Mouse (Mus musculus): ENCODE results near the gene Gcnt4. TPM values are rescaled to one million over a fixed set of nuclear protein-coding genes. Genes with fewer than 3 reads are reported as not detected.

Gene Gcnt4
- polyA plus RNA-seq, 1 experiment from 2014 or later: 0.81 TPM

DNA sequence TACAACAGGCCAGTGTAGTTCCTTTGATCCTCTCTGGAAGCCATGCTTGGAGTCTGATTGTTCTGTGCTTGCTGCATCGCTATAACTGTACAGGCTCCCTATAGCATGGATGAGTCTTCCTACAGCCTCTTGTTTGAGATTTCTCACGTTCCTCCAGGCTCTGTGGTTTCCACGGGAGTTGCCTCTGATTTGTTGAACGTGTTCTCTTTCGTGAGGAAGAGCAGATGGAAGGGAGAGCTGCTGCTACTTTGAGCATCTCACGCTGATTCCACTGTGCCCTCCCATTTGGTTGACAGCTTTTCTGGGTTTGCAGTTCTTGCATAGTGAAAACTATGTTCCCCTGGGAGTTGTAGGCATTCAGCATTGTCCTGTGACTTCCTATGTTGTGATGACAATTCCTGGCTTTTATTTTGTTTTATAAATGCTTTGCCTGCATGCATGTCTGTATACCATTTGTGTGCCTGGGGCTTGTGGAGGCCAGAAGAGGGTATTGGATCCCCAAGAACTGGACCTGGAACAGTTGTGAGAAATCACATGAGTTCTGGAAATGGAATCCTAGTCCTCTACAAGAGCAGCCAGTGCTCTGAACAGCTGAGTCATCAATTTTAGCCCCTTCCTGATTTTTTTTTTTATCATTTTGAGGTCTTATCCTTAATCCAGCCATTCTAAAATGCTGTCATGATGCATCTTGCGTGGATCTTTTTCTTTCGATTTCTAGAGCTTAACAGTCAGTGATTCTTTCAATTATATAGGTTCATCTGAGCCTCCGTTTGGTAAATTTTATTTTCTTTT, 37.1 kb downstream of the Gcnt4 start:
- H3K4me1 ChIP-seq: no peaks in the 10 kb centered on the region

DNA sequence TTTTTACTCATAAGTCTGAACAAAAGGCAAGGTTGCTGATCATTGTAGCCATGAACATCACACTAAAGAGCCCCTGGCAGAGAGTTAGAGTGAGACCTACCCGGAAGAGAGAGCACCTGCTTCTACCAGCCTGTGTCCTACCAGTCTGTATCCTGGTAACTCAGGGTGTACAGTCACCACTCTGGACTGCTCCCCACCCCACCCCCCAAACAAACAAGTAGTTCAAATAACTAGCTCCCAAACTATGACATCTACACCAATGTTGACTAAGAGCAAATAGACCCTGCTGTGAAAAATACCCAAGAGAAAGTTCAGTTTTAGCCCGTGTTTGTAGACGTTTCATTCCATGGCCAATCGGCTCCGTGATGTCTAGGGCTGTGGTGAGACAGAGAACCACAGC, 38.3 kb downstream of the Gcnt4 start:
- Histone ChIP-seq H3K4me1 (no peaks in the 10 kb centered on the region), H3K36me3 (no peaks in the 10 kb centered on the region), H3K9me3 (replicated peaks) (no peaks in the 10 kb centered on the region), H3K27me3 (ENCODE audit: low read depth, poor library complexity, severe bottlenecking) (no peaks in the 10 kb centered on the region), H3K27ac (replicated peaks) (no peak overlapping the region), H3K4me3 (no peak overlapping the region)
- WGBS: 93% methylated on average over 5 of the region's 5 CpGs
- no peak for DNase-seq (ENCODE audit: low spot score)

More for the DNA sequence above, 37.1 kb downstream of the Gcnt4 start:
- H3K27ac ChIP-seq (replicated peaks): no peak overlapping the region
- no peak for DNase-seq (ENCODE audit: low spot score)
- H3K27me3 ChIP-seq (ENCODE audit: low read depth, poor library complexity, severe bottlenecking): no peaks in the 10 kb centered on the region
- WGBS: 81% methylated on average over 9 of the region's 9 CpGs
- no peaks in the 10 kb centered on the region for H3K36me3 ChIP-seq
- no peak overlapping the region for H3K4me3 ChIP-seq
- H3K9me3 ChIP-seq (replicated peaks): no peaks in the 10 kb centered on the region

DNA sequence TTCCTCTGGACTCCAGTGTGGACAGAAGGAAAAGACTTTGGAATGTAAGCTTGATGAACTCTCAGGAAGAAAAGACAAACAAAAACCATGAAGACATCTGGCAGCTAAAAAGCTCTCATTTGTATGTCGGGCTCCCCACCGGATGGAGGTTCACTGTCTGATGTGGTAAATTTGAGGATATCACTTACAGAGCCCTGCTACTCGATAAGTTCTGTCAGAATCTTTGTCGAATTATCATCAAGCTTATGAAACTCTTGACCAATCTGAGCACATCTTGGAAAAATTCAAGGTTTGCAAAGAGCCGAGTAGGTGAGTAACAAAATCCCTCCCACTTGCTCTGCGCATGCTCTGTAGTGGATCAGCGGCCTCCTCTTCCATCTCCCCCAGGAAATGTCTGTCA, 40.5 kb downstream of the Gcnt4 start:
- no peaks in the 10 kb centered on the region for H3K4me1 ChIP-seq
- WGBS: 89% methylated on average over 7 of the region's 7 CpGs
- no peak overlapping the region for H3K4me3 ChIP-seq

DNA sequence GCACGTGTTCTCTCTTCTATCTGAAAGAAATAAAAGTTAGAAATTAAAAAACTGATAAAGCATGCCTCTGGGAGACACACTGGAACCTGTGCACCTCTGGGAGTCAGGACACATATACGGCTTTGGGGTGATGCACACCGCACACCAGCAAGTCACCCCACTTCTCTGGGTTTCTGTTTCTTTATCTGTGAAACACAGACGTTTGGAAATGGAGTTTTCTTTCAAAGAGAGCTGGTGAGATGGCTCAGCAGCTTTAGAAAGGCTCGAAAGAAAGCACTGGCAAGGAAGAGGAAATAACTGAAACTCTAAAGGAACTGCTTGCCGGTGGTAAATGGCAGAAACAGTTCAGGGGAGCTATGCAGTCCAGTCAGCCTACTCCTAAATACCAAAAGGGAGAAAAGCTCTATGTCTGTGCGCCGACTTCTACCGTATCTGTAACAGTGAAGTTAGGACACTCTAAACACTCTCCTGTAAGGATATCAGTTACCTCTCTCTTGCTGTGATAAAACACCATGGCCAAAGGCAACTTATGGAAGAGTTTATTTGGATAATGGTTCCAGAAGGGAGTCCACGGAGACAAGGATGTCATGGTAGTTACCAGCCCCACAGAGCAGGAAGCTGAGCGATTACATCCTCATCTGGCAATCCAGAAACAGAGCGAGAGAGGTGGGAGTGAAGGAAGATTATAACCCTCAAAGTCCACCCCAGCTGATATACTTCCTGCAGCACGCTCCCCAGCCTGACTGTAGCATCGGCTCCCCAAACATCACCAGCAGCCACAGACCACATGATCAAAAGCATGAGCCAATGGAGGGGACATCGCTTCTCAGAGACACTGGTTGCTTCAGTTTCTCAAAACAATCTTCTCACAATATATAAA, 42.0 kb downstream of the Gcnt4 start:
- H3K4me1 ChIP-seq: no peaks in the 10 kb centered on the region
- 84% methylated on average over 15 of the region's 15 CpGs for WGBS
- H3K36me3 ChIP-seq: no peaks in the 10 kb centered on the region
- no peak for DNase-seq (ENCODE audit: low spot score)
- H3K27me3 ChIP-seq (ENCODE audit: low read depth, poor library complexity, severe bottlenecking): no peaks in the 10 kb centered on the region
- H3K4me3 ChIP-seq: no peak overlapping the region
- H3K27ac ChIP-seq (replicated peaks): no peak overlapping the region
- no peaks in the 10 kb centered on the region for H3K9me3 ChIP-seq (replicated peaks)

More for the DNA sequence above, 40.5 kb downstream of the Gcnt4 start:
- Histone ChIP-seq H3K9me3 (replicated peaks) (no peaks in the 10 kb centered on the region), H3K27me3 (ENCODE audit: low read depth, poor library complexity, severe bottlenecking) (no peaks in the 10 kb centered on the region), H3K36me3 (no peaks in the 10 kb centered on the region), H3K27ac (replicated peaks) (no peak overlapping the region)
- DNase-seq (ENCODE audit: low spot score): no peak

GRCm38 (mm10) chr13:96967091-96967490, 42.6 kb downstream of the Gcnt4 start:
- Histone ChIP-seq H3K9me3 (replicated peaks) (no peaks in the 10 kb centered on the region), H3K4me1 (no peaks in the 10 kb centered on the region), H3K4me3 (no peak overlapping the region), H3K27ac (replicated peaks) (no peak overlapping the region), H3K27me3 (ENCODE audit: low read depth, poor library complexity, severe bottlenecking) (no peaks in the 10 kb centered on the region), H3K36me3 (no peaks in the 10 kb centered on the region)
- DNase-seq (ENCODE audit: low spot score): no peak
- WGBS: 90% methylated on average over 5 of the region's 5 CpGs

- WGBS: 87% methylated on average over 2 of the region's 2 CpGs
- no peaks in the 10 kb centered on the region for H3K36me3 ChIP-seq
- no peak for DNase-seq (ENCODE audit: low spot score)
- no peaks in the 10 kb centered on the region for H3K4me1 ChIP-seq
- H3K9me3 ChIP-seq (replicated peaks): no peaks in the 10 kb centered on the region
- H3K4me3 ChIP-seq: no peak overlapping the region
- no peak overlapping the region for H3K27ac ChIP-seq (replicated peaks)
- no peaks in the 10 kb centered on the region for H3K27me3 ChIP-seq (ENCODE audit: low read depth, poor library complexity, severe bottlenecking)
These were observed 43.3 kb downstream of the Gcnt4 start for GRCm38 (mm10) chr13:96967822-96968221.

DNA sequence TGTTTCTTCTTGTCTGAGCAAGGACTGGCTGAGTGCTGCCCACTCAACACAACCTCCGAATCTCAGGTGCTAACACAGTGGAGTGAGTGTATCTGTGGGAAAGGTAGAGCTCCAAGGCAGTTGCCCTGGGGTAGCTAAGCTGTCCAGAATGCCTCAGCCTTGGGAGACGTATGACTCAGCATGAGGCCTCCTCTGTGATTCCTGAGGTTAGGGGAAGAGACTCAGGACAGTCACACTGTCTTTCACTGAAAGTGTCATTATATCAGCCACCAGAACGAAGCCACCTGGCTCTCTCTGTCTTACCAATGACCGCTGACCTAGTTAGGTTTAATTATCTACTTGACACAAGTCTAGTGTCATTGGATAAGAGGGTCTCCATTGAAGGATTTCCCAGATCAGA, 46.6 kb downstream of the Gcnt4 start:
- WGBS: 86% methylated on average over 4 of the region's 4 CpGs
- Histone ChIP-seq H3K9me3 (replicated peaks) (no peaks in the 10 kb centered on the region), H3K27me3 (ENCODE audit: low read depth, poor library complexity, severe bottlenecking) (no peaks in the 10 kb centered on the region), H3K27ac (replicated peaks) (no peak overlapping the region), H3K36me3 (no peaks in the 10 kb centered on the region), H3K4me1 (no peaks in the 10 kb centered on the region), H3K4me3 (no peak overlapping the region)
- no peak for DNase-seq (ENCODE audit: low spot score)

GRCm38 (mm10) chr13:96971861-96972282, 47.4 kb downstream of the Gcnt4 start:
- Histone ChIP-seq H3K4me1 (no peaks in the 10 kb centered on the region), H3K4me3 (no peak overlapping the region), H3K27me3 (ENCODE audit: low read depth, poor library complexity, severe bottlenecking) (no peaks in the 10 kb centered on the region), H3K36me3 (no peaks in the 10 kb centered on the region), H3K9me3 (replicated peaks) (no peaks in the 10 kb centered on the region), H3K27ac (replicated peaks) (no peak overlapping the region)
- no peak for DNase-seq (ENCODE audit: low spot score)
- 82% methylated on average over 9 of the region's 9 CpGs for WGBS

GRCm38 (mm10) chr13:96973318-96973717, 48.8 kb downstream of the Gcnt4 start:
- H3K36me3 ChIP-seq: no peaks in the 10 kb centered on the region
- no peaks in the 10 kb centered on the region for H3K27me3 ChIP-seq (ENCODE audit: low read depth, poor library complexity, severe bottlenecking)
- 95% methylated on average over 4 of the region's 4 CpGs for WGBS
- H3K4me3 ChIP-seq: no peak overlapping the region
- H3K4me1 ChIP-seq: no peaks in the 10 kb centered on the region
- DNase-seq (ENCODE audit: low spot score): no peak
- no peak overlapping the region for H3K27ac ChIP-seq (replicated peaks)
- no peaks in the 10 kb centered on the region for H3K9me3 ChIP-seq (replicated peaks)

DNA sequence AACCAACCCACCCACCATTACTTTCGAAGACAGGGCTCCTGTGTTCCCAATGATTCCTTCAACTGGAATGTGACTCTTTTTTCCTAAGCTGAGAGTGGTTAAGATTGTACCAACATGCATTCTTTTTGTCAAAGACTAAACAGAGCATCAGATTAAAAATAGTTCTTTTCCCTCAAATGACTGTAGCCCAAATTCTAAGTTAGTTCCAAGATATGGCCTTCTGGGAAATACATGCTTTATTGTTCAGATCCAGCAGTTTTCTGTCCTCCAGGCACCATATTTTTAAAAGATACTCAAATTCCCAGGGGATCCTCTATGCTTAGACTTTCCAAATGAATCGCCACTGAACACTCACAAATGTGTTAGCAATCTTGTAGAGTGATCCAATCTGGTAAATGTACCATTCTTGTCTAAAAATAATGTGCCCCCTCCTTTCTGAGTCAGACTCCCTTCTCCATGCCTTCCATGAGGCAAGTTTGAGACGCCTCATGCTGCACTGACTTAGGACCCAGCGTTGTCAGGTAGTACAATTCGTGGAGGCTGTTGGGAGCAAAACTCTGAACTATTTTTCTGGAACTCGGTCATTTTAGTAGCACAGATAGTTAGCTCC, 52.6 kb downstream of the Gcnt4 start:
- Histone ChIP-seq H3K4me1 (no peaks in the 10 kb centered on the region), H3K9me3 (replicated peaks) (no peaks in the 10 kb centered on the region), H3K4me3 (no peak overlapping the region), H3K36me3 (no peaks in the 10 kb centered on the region), H3K27me3 (ENCODE audit: low read depth, poor library complexity, severe bottlenecking) (no peaks in the 10 kb centered on the region), H3K27ac (replicated peaks) (no peak overlapping the region)
- 91% methylated on average over 6 of the region's 6 CpGs for WGBS
- DNase-seq (ENCODE audit: low spot score): no peak

- H3K27me3 ChIP-seq (ENCODE audit: low read depth, poor library complexity, severe bottlenecking): no peaks in the 10 kb centered on the region
- H3K27ac ChIP-seq (replicated peaks): no peak overlapping the region
- DNase-seq (ENCODE audit: low spot score): no peak
- no peaks in the 10 kb centered on the region for H3K9me3 ChIP-seq (replicated peaks)
- H3K36me3 ChIP-seq: no peaks in the 10 kb centered on the region
- H3K4me1 ChIP-seq: peaks cover 10% of the 10 kb centered on the region; the same call in 1 of the 2 replicates
- no peak overlapping the region for H3K4me3 ChIP-seq
These were observed 56.1 kb downstream of the Gcnt4 start for GRCm38 (mm10) chr13:96980561-96980960.

DNA sequence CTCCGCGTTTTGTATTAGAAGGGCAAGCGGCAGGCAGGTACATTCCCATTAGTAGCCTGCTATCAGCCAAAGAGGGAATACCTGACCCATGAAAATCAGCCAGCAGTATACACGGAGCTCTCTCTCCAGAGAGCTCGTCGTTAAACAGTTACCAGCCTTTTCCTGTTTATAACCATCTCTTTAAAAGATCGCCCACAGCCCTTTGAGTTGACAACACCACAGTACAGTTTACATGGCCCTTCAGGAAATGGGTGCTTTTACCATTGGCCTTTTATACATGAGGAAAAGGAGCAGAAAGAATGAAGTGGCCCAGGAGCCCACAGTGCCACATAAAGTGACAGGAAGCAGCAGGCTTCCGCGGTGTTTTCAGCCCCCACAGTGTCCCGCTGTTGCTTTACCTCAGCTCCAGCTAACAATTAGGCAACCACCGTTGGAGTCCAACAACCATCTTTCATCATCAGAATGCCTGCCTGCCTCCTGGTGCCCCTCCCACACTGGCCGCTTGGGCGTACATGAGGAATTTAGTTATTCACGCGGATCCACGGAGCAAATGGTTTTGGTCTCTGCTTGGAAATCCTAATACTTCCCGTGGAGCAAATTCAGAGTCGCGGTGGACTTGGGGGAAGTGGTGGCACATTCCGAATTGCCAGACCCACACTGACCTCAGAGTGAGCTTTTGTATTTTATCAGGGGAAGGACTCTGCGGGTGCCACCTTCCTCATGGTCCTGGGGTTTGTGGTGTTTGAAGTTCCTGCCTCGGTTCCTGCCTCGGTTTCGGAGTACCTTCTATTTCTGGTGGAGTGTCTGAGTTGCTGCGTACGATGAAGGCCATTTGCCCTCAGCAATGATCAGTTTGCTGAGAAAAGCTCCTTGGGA, 59.0 kb downstream of the Gcnt4 start:
- Histone ChIP-seq H3K36me3 (no peaks in the 10 kb centered on the region), H3K27ac (replicated peaks) (no peak overlapping the region), H3K4me3 (no peak overlapping the region), H3K4me1 (peaks cover 10% of the 10 kb centered on the region; the same call in 1 of the 2 replicates), H3K9me3 (replicated peaks) (no peaks in the 10 kb centered on the region), H3K27me3 (ENCODE audit: low read depth, poor library complexity, severe bottlenecking) (no peaks in the 10 kb centered on the region)
- no peak for DNase-seq (ENCODE audit: low spot score)
- WGBS: 75% methylated on average over 26 of the region's 26 CpGs
